Mouse (Mus musculus) skeletal muscle tissue, adult 2 months (tissue): ENCODE measurements around the gene Stk32c.

Source experiments
- DNase-seq: peaks from one replicate; pipeline ENCODE4 v3.0.0-alpha.2; 2012; ENCODE audit warnings: low read depth, low spot score

Stk32c gene

GRCm38 (mm10) chr7:139200108-139200507 lies 13.0 kb downstream of the Stk32c start:
- DNase-seq, result peak; percentile 30

- DNase-seq, result no peak
Measured at GRCm38 (mm10) chr7:139197022-139197421, 16.1 kb downstream of the Stk32c start.

- DNase-seq, result no peak
Measured at GRCm38 (mm10) chr7:139191619-139192018, 21.5 kb downstream of the Stk32c start.

- no peak for DNase-seq
Measured at GRCm38 (mm10) chr7:139190616-139191015, 22.5 kb downstream of the Stk32c start.

GRCm38 (mm10) chr7:139188634-139189207 lies 24.4 kb downstream of the Stk32c start:
- DNase-seq, result no peak

- DNase-seq, result no peak
Measured at GRCm38 (mm10) chr7:139187771-139188633, 25.1 kb downstream of the Stk32c start.

GRCm38 (mm10) chr7:139187277-139187676 lies 25.8 kb downstream of the Stk32c start:
- DNase-seq, result no peak

GRCm38 (mm10) chr7:139186436-139186835 lies 26.7 kb downstream of the Stk32c start:
- no peak for DNase-seq

- DNase-seq, result no peak
Measured at GRCm38 (mm10) chr7:139185971-139186370, 27.1 kb downstream of the Stk32c start.

GRCm38 (mm10) chr7:139184846-139185245 lies 28.3 kb downstream of the Stk32c start:
- no peak for DNase-seq

GRCm38 (mm10) chr7:139184396-139184795 lies 28.7 kb downstream of the Stk32c start:
- DNase-seq, result no peak

- DNase-seq, result no peak
Measured at GRCm38 (mm10) chr7:139180058-139180457, 33.0 kb downstream of the Stk32c start.

GRCm38 (mm10) chr7:139179299-139179698 lies 33.8 kb downstream of the Stk32c start:
- DNase-seq, result no peak

GRCm38 (mm10) chr7:139169143-139169542 lies 44.0 kb downstream of the Stk32c start:
- no peak for DNase-seq

GRCm38 (mm10) chr7:139164410-139164809 lies 48.7 kb downstream of the Stk32c start:
- no peak for DNase-seq

- no peak for DNase-seq
Measured at GRCm38 (mm10) chr7:139158956-139159355, 54.2 kb downstream of the Stk32c start.

- DNase-seq, result no peak
Measured at GRCm38 (mm10) chr7:139158549-139158948, 54.6 kb downstream of the Stk32c start.

GRCm38 (mm10) chr7:139157541-139157940 lies 55.6 kb downstream of the Stk32c start:
- DNase-seq, result no peak

- DNase-seq, result peak; percentile 17
Measured at GRCm38 (mm10) chr7:139156341-139157058, 56.6 kb downstream of the Stk32c start.

- no peak for DNase-seq
Measured at GRCm38 (mm10) chr7:139152927-139153326, 60.2 kb downstream of the Stk32c start.

GRCm38 (mm10) chr7:139151116-139151515 lies 62.0 kb downstream of the Stk32c start:
- DNase-seq, result no peak

GRCm38 (mm10) chr7:139149373-139149772 lies 63.7 kb downstream of the Stk32c start:
- no peak for DNase-seq
